Mouse (Mus musculus) frontal cortex, postnatal 14 days (tissue): ENCODE measurements around the gene Gm13083.
"Not testable (repeated sequence)": the region's sequence is repeated elsewhere in the genome, so short reads cannot be mapped to it uniquely, and the experiment has no call there.

Experiments used
- DNase-seq, 2 experiments: peaks; one replicate each; pipeline ENCODE4 v3.0.0; 2022; ENCODE audit warnings: low spot score in 2 of 2

The Gm13083 gene

GRCm38 (mm10) chr4:143614703-143615102 is at the start of gene Gm13083:
Gene Gm13083, plus strand, starts transcription at chr4:143615003.
- DNase-seq: not testable (repeated sequence)

GRCm38 (mm10) chr4:143611927-143612326 is 2.9 kb upstream of the Gm13083 start:
- not testable (repeated sequence) for DNase-seq

DNA sequence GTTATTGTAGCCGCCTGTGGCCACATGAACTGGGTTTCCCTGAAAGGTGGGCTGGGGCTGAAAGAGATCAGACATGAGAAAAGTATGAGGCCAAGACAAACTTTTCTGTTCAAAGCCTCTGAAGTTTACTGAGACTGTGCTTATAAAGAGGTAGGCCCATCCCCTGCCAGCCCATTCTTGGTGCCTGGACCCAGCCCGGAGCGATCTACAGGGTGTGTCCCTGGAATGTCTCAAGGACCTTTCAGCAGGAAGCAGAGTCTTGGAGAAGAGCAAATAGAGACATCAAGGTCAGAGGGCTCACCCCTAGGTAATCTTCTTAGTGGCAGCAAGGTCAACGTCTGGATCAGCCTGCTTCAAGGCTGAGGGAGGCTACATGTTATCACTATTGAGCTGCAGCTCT is 3.3 kb downstream of the Gm13083 start:
- not testable (repeated sequence) for DNase-seq

DNA sequence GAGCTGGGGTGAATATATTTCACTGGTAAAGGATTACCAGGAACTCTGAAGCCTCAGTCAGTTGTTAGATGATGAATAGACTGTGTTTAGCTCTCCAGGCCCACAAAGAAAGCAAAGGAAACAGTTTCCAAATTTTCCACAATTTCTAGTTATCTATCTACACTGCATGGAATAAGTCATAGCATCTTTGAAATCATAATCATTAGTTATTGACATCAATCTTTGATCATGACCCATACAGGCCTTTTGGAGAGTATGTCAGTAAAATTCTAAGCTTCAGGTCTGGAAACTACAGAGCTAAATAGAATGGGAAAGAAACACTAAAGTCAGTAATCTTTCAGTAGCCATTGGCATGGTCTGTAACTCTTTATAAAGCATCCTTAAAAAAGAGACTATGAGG is 42.3 kb downstream of the Gm13083 start, which contains the start of gene Gm13088:
Gene Gm13088 (minus strand): TSS at position 101 of the 400 bp plus-strand sequence.
- DNase-seq: not testable (repeated sequence)
